In genomic region chr4:95045133-95045532, GRCm38 (mm10) we compare ENCODE assay signal across 12 mouse cellular contexts. TPM values are rescaled to one million over a fixed set of nuclear protein-coding genes. Genes with fewer than 3 reads are reported as not detected.
DNase-seq lines count a peak whose midpoint lies in the region; ATAC-seq and TF ChIP-seq lines count a peak whose summit lies in the region.
"Had no signal": no experiment of that assay in that cellular context is flagged by ENCODE, and none has a peak within 500 bp of the region (broad histone marks: within the 10 kb centered on the region; RNA-seq: fewer than 3 reads in every experiment).

No protein-coding gene starts in this region.

- H3K4me3 ChIP-seq in hindbrain, embryonic 10.5 days: no peak overlapping the region
- no peak overlapping the region for H3K4me3 ChIP-seq in hindbrain, embryonic 12.5 days
- no peak overlapping the region for H3K4me3 ChIP-seq in midbrain, postnatal 0 days (ENCODE audit: low read depth, low read length)
- H3K4me3 ChIP-seq in midbrain, embryonic 15.5 days: no peak overlapping the region
- no peak overlapping the region for H3K4me3 ChIP-seq in stomach, postnatal 0 days (ENCODE audit: low read depth, low read length)
- no peak overlapping the region for H3K4me3 ChIP-seq in heart, embryonic 11.5 days (ENCODE audit: low read depth, low read length)
- H3K4me3 ChIP-seq: heart, embryonic 15.5 days; intestine, embryonic 15.5 days; liver, embryonic 15.5 days had no signal

- no peaks in the 10 kb centered on the region for H3K9me3 ChIP-seq in hindbrain, embryonic 10.5 days
- H3K9me3 ChIP-seq in hindbrain, embryonic 12.5 days (replicated peaks): no peaks in the 10 kb centered on the region
- H3K9me3 ChIP-seq in midbrain, postnatal 0 days (ENCODE audit: low read length): no peaks in the 10 kb centered on the region
- H3K9me3 ChIP-seq in midbrain, embryonic 15.5 days: no peaks in the 10 kb centered on the region
- H3K9me3 ChIP-seq in stomach, postnatal 0 days (ENCODE audit: control insufficient read depth, low read length): no peaks in the 10 kb centered on the region
- H3K9me3 ChIP-seq in heart, embryonic 11.5 days (replicated peaks; ENCODE audit: control insufficient read depth, low read length): no peaks in the 10 kb centered on the region
- H3K9me3 ChIP-seq: heart, embryonic 15.5 days; intestine, embryonic 15.5 days; liver, embryonic 15.5 days had no signal

- 90% methylated on average over 1 of the region's 1 CpGs for WGBS in hindbrain, embryonic 10.5 days
- WGBS in hindbrain, embryonic 12.5 days: 64% methylated on average over 1 of the region's 1 CpGs
- WGBS in midbrain, postnatal 0 days: 94% methylated on average over 1 of the region's 1 CpGs
- 88% methylated on average over 1 of the region's 1 CpGs for WGBS in midbrain, embryonic 15.5 days
- 61% methylated on average over 1 of the region's 1 CpGs for WGBS in stomach, postnatal 0 days
- WGBS in heart, embryonic 11.5 days (ENCODE audit: insufficient replicate concordance): 67% methylated on average over 1 of the region's 1 CpGs

- no peak overlapping the region for H3K4me2 ChIP-seq in hindbrain, embryonic 12.5 days (replicated peaks)
- no peak overlapping the region for H3K4me2 ChIP-seq in midbrain, postnatal 0 days (ENCODE audit: low read depth, low read length, poor library complexity, severe bottlenecking)
- no peak overlapping the region for H3K4me2 ChIP-seq in midbrain, embryonic 15.5 days
- no peak overlapping the region for H3K4me2 ChIP-seq in stomach, postnatal 0 days (replicated peaks; ENCODE audit: low read depth)
- H3K4me2 ChIP-seq in heart, embryonic 11.5 days: no peak overlapping the region
- H3K4me2 ChIP-seq: heart, embryonic 15.5 days; intestine, embryonic 15.5 days; liver, embryonic 15.5 days had no signal

- H3K36me3 ChIP-seq in hindbrain, embryonic 10.5 days: no peaks in the 10 kb centered on the region
- no peaks in the 10 kb centered on the region for H3K36me3 ChIP-seq in hindbrain, embryonic 12.5 days
- no peaks in the 10 kb centered on the region for H3K36me3 ChIP-seq in midbrain, postnatal 0 days (ENCODE audit: insufficient read depth, low read length)
- no peaks in the 10 kb centered on the region for H3K36me3 ChIP-seq in midbrain, embryonic 15.5 days (replicated peaks)
- H3K36me3 ChIP-seq in stomach, postnatal 0 days (ENCODE audit: control insufficient read depth, insufficient read depth, low read length): no peaks in the 10 kb centered on the region
- no peaks in the 10 kb centered on the region for H3K36me3 ChIP-seq in heart, embryonic 11.5 days (ENCODE audit: control insufficient read depth, insufficient read depth, low read length)
- H3K36me3 ChIP-seq: heart, embryonic 15.5 days; intestine, embryonic 15.5 days; liver, embryonic 15.5 days had no signal

- no peak for TF ChIP-seq EP300 in stomach, postnatal 0 days (optimal IDR thresholded peaks at IDR 0.05)

- peak; percentile 52 for TF ChIP-seq CTCF in midbrain, postnatal 0 days (IDR thresholded peaks at IDR 0.05)
- TF ChIP-seq CTCF in stomach, postnatal 0 days (IDR thresholded peaks at IDR 0.05; ENCODE audit: low read depth): peak; percentile 64

- H3K4me1 ChIP-seq in hindbrain, embryonic 10.5 days (replicated peaks): peaks cover 22% of the 10 kb centered on the region
- peaks cover 12% of the 10 kb centered on the region for H3K4me1 ChIP-seq in hindbrain, embryonic 12.5 days
- H3K4me1 ChIP-seq in midbrain, postnatal 0 days (ENCODE audit: insufficient read depth, low read length): peaks cover 5% of the 10 kb centered on the region; the same call in 1 of the 2 replicates
- H3K4me1 ChIP-seq in midbrain, embryonic 15.5 days: peaks cover 19% of the 10 kb centered on the region
- no peaks in the 10 kb centered on the region for H3K4me1 ChIP-seq in stomach, postnatal 0 days (replicated peaks; ENCODE audit: control insufficient read depth, insufficient read depth)
- no peaks in the 10 kb centered on the region; the same call in 1 of the 2 replicates for H3K4me1 ChIP-seq in heart, embryonic 11.5 days (ENCODE audit: control insufficient read depth, insufficient read depth, low read length)

- no peak overlapping the region for H3K27ac ChIP-seq in hindbrain, embryonic 10.5 days
- H3K27ac ChIP-seq in hindbrain, embryonic 12.5 days: no peak overlapping the region
- no peak overlapping the region for H3K27ac ChIP-seq in midbrain, postnatal 0 days (ENCODE audit: low read depth, low read length)
- H3K27ac ChIP-seq in midbrain, embryonic 15.5 days: no peak overlapping the region
- H3K27ac ChIP-seq in stomach, postnatal 0 days (replicated peaks): no peak overlapping the region
- no peak overlapping the region for H3K27ac ChIP-seq in heart, embryonic 11.5 days (ENCODE audit: low read depth, low read length)
- H3K27ac ChIP-seq: heart, embryonic 15.5 days; intestine, embryonic 15.5 days; liver, embryonic 15.5 days had no signal

- no peak for ATAC-seq in hindbrain, embryonic 12.5 days (ENCODE audit: low FRiP score)
- ATAC-seq in midbrain, postnatal 0 days (ENCODE audit: low FRiP score): no peak
- no peak for ATAC-seq in midbrain, embryonic 15.5 days (replicated peaks)
- no peak for ATAC-seq in stomach, postnatal 0 days (ENCODE audit: low FRiP score, low TSS enrichment)
- no peak for ATAC-seq in heart, embryonic 11.5 days (replicated peaks; ENCODE audit: insufficient number of reproducible peaks, low FRiP score, low TSS enrichment)
- ATAC-seq: intestine, embryonic 15.5 days had no signal

- no peaks in the 10 kb centered on the region for H3K27me3 ChIP-seq in hindbrain, embryonic 10.5 days (ENCODE audit: insufficient read depth, poor library complexity, severe bottlenecking)
- no peaks in the 10 kb centered on the region for H3K27me3 ChIP-seq in hindbrain, embryonic 12.5 days
- no peaks in the 10 kb centered on the region for H3K27me3 ChIP-seq in midbrain, postnatal 0 days (ENCODE audit: insufficient read depth, low read length)
- no peaks in the 10 kb centered on the region for H3K27me3 ChIP-seq in midbrain, embryonic 15.5 days (replicated peaks)
- no peaks in the 10 kb centered on the region for H3K27me3 ChIP-seq in stomach, postnatal 0 days (ENCODE audit: control insufficient read depth, insufficient read depth, low read length)
- no peaks in the 10 kb centered on the region for H3K27me3 ChIP-seq in heart, embryonic 11.5 days (ENCODE audit: control insufficient read depth, insufficient read depth, low read length)
- H3K27me3 ChIP-seq: heart, embryonic 15.5 days; intestine, embryonic 15.5 days had no signal

- DNase-seq in hindbrain, embryonic 10.5 days (ENCODE audit: low spot score): peak; percentile 21
- DNase-seq in midbrain, postnatal 0 days (ENCODE audit: low spot score): no peak
- DNase-seq in ZHBTc4 (ENCODE audit: low read depth, low spot score): peak; percentile 33
- DNase-seq in stomach, postnatal 0 days (ENCODE audit: low spot score): no peak
- DNase-seq in adrenal gland, adult 18-20 months (ENCODE audit: low spot score in 2 of 2): no peak
- DNase-seq: cerebellum, adult 9-10 months had no signal

- no peak overlapping the region for H3K9ac ChIP-seq in hindbrain, embryonic 12.5 days
- no peak overlapping the region for H3K9ac ChIP-seq in midbrain, postnatal 0 days (replicated peaks; ENCODE audit: low read length, poor library complexity, severe bottlenecking)
- no peak overlapping the region for H3K9ac ChIP-seq in midbrain, embryonic 15.5 days
- H3K9ac ChIP-seq in stomach, postnatal 0 days (ENCODE audit: low read length): no peak overlapping the region
- H3K9ac ChIP-seq in heart, embryonic 11.5 days (ENCODE audit: low read depth, low read length): no peak overlapping the region
- H3K9ac ChIP-seq: heart, embryonic 15.5 days; intestine, embryonic 15.5 days; liver, embryonic 15.5 days had no signal

RNA-seq across cellular contexts. Expression of gene Jun, which starts 6.9 kb away (rescaled TPM):
- 63.7 and 64.6 TPM in 2 replicates for polyA plus RNA-seq in hindbrain, embryonic 10.5 days (2016; fragmentation: Nextera tagmentation; extraction: Ambion mirVana)
- 70.7 and 86.0 TPM in 2 replicates for polyA plus RNA-seq in hindbrain, embryonic 12.5 days (2016; fragmentation: Nextera tagmentation; extraction: Ambion mirVana)
- 60.2 and 62.7 TPM in 2 replicates for total RNA-seq in midbrain, postnatal 0 days (2014; rRNA removed)
- 37.9 and 40.5 TPM in 2 replicates for polyA plus RNA-seq in midbrain, postnatal 0 days (2015; fragmentation: Nextera tagmentation; extraction: Ambion mirVana)
- polyA plus RNA-seq in midbrain, embryonic 15.5 days (2015; fragmentation: Nextera tagmentation; extraction: Ambion mirVana): 49.9 and 53.9 TPM in 2 replicates
- polyA plus RNA-seq in stomach, postnatal 0 days (2015; fragmentation: Nextera tagmentation; extraction: Ambion mirVana): 80.2 and 88.9 TPM in 2 replicates
- total RNA-seq in adrenal gland, adult 18-20 months (2021): 100 to 1,000 TPM; 160 to 307 TPM
- 33.6 and 34.5 TPM in 2 replicates for polyA plus RNA-seq in heart, embryonic 11.5 days (2014; fragmentation: Nextera tagmentation; extraction: Ambion mirVana)

Comparison
In these comparisons a context has a peak if more than half of its experiments do, and no peak if none do; other contexts are left out.
1. DNase-seq: peak in hindbrain, embryonic 10.5 days (single experiment) and ZHBTc4 (single experiment); none in midbrain, postnatal 0 days (single experiment), stomach, postnatal 0 days (single experiment) and adrenal gland, adult 18-20 months (0 of 2).